Comparison of ENCODE assay signal across 27 mouse cellular contexts in genomic region chr4:53045807-53046206, GRCm38 (mm10). TPM values are rescaled to one million over a fixed set of nuclear protein-coding genes. Genes with fewer than 3 reads are reported as not detected.
A peak's percentile ranks its signal among the peaks of the same experiment; 100 is the strongest.
DNase-seq lines count a peak whose midpoint lies in the region; ATAC-seq and TF ChIP-seq lines count a peak whose summit lies in the region.
"Had no signal": no experiment of that assay in that cellular context is flagged by ENCODE, and none has a peak within 500 bp of the region (broad histone marks: within the 10 kb centered on the region; RNA-seq: fewer than 3 reads in every experiment).

No protein-coding gene starts in this region.

- peaks cover 31% of the 10 kb centered on the region for H3K36me3 ChIP-seq in hindbrain, embryonic 13.5 days
- H3K36me3 ChIP-seq in hindbrain, embryonic 10.5 days, result peaks cover 27% of the 10 kb centered on the region
- H3K36me3 ChIP-seq in neural tube, embryonic 12.5 days, result peaks cover 19% of the 10 kb centered on the region; the same call in 1 of the 2 replicates

- H3K9ac ChIP-seq in hindbrain, embryonic 13.5 days, result no peak overlapping the region
- no peak overlapping the region for H3K9ac ChIP-seq in neural tube, embryonic 12.5 days
- H3K9ac ChIP-seq: embryonic facial prominence, embryonic 13.5 days; forebrain, embryonic 12.5 days; heart, embryonic 15.5 days had no signal

- no peak overlapping the region; the same call in 1 of the 2 replicates for H3K27ac ChIP-seq in hindbrain, embryonic 13.5 days
- H3K27ac ChIP-seq in hindbrain, embryonic 10.5 days, result no peak overlapping the region
- H3K27ac ChIP-seq in neural tube, embryonic 12.5 days, result no peak overlapping the region
- H3K27ac ChIP-seq in gastrocnemius, adult 2 months, result no peak overlapping the region
- H3K27ac ChIP-seq: embryonic facial prominence, embryonic 13.5 days; forebrain, embryonic 12.5 days; heart, adult 2 months; heart, embryonic 15.5 days had no signal

- intact Hi-C loops in left cerebral cortex, postnatal 4 days (cut with DNase I), result no loop called here
- intact Hi-C loops in left cerebral cortex, postnatal 36 days (cut with DNase I), result no loop called here
- intact Hi-C loops in gastrocnemius, adult 2 months (cut with DNase I), result no loop called here

- no peak for DNase-seq in hindbrain, embryonic 10.5 days (ENCODE audit: low spot score)
- DNase-seq in left cerebral cortex, postnatal 4 days, result peak; percentile 3
- no peak for DNase-seq in left cerebral cortex, postnatal 36 days (ENCODE audit: low spot score in 2 of 2)
- DNase-seq in Patski (ENCODE audit: low read depth, low spot score), result no peak
- no peak for DNase-seq in lung, postnatal 36 days
- DNase-seq in gastrocnemius, adult 2 months, result no peak
- DNase-seq: adrenal gland, postnatal 14 days; cerebellum, adult 18-20 months; cerebellum, adult 9-11 months; cerebellum, postnatal 36 days; gastrocnemius, postnatal 14 days; heart, adult 2 months; heart, postnatal 14 days had no signal

- H3K4me3 ChIP-seq in hindbrain, embryonic 13.5 days, result no peak overlapping the region
- H3K4me3 ChIP-seq in hindbrain, embryonic 10.5 days, result no peak overlapping the region
- no peak overlapping the region for H3K4me3 ChIP-seq in neural tube, embryonic 12.5 days
- no peak overlapping the region for H3K4me3 ChIP-seq in gastrocnemius, adult 2 months
- H3K4me3 ChIP-seq: embryonic facial prominence, embryonic 13.5 days; forebrain, embryonic 12.5 days; heart, adult 2 months; heart, embryonic 15.5 days had no signal

- CTCF ChIA-PET in Patski (lab: Charles Lee), result no interaction called here

- ATAC-seq in hindbrain, embryonic 13.5 days (ENCODE audit: low FRiP score), result peak; percentile 41; the same call in 1 of the 2 replicates
- ATAC-seq in Patski, result peak; percentile 17
- ATAC-seq in neural tube, embryonic 12.5 days (ENCODE audit: low FRiP score, low read depth), result peak; percentile 38
- ATAC-seq: activated CD4-positive, CD25-positive, alpha-beta regulatory T cell, adult 4 months; forebrain, embryonic 16.5 days had no signal

- peaks cover 16% of the 10 kb centered on the region for H3K4me1 ChIP-seq in hindbrain, embryonic 13.5 days (replicated peaks)
- H3K4me1 ChIP-seq in hindbrain, embryonic 10.5 days (replicated peaks), result peaks cover 3% of the 10 kb centered on the region; the same call in 1 of the 2 replicates
- H3K4me1 ChIP-seq in neural tube, embryonic 12.5 days, result peaks cover 4% of the 10 kb centered on the region; the same call in 1 of the 2 replicates
- H3K4me1 ChIP-seq: embryonic facial prominence, embryonic 13.5 days; heart, embryonic 15.5 days had no signal

- H3K27me3 ChIP-seq in hindbrain, embryonic 13.5 days, result no peaks in the 10 kb centered on the region
- H3K27me3 ChIP-seq in hindbrain, embryonic 10.5 days (ENCODE audit: insufficient read depth, poor library complexity, severe bottlenecking), result no peaks in the 10 kb centered on the region
- no peaks in the 10 kb centered on the region for H3K27me3 ChIP-seq in Patski
- H3K27me3 ChIP-seq in neural tube, embryonic 12.5 days (replicated peaks), result no peaks in the 10 kb centered on the region
- H3K27me3 ChIP-seq: embryonic facial prominence, embryonic 13.5 days; forebrain, embryonic 12.5 days; heart, embryonic 15.5 days had no signal

- no peaks in the 10 kb centered on the region for H3K9me3 ChIP-seq in hindbrain, embryonic 13.5 days
- H3K9me3 ChIP-seq in hindbrain, embryonic 10.5 days, result no peaks in the 10 kb centered on the region
- no peaks in the 10 kb centered on the region for H3K9me3 ChIP-seq in neural tube, embryonic 12.5 days
- H3K9me3 ChIP-seq: embryonic facial prominence, embryonic 13.5 days; forebrain, embryonic 12.5 days; heart, embryonic 15.5 days had no signal

- H3K4me2 ChIP-seq in hindbrain, embryonic 13.5 days, result no peak overlapping the region
- H3K4me2 ChIP-seq in neural tube, embryonic 12.5 days (replicated peaks), result no peak overlapping the region
- H3K4me2 ChIP-seq: embryonic facial prominence, embryonic 13.5 days; forebrain, embryonic 12.5 days; heart, embryonic 11.5 days; heart, embryonic 15.5 days had no signal

- TF ChIP-seq CTCF in Patski (IDR thresholded peaks at IDR 0.05), result no peak
- no peak for TF ChIP-seq CTCF in gastrocnemius, adult 2 months (IDR thresholded peaks at IDR 0.05)

- in situ Hi-C loops in Patski (cut with MboI; ENCODE audit: low pct_unique_long_range_greater_than_20kb), result no loop called here

- 74% methylated on average over 7 of the region's 7 CpGs for WGBS in hindbrain, embryonic 13.5 days
- WGBS in hindbrain, embryonic 10.5 days, result 81% methylated on average over 7 of the region's 7 CpGs
- WGBS in neural tube, embryonic 12.5 days, result 77% methylated on average over 7 of the region's 7 CpGs

- POLR2A ChIA-PET in Patski (lab: Charles Lee), result no interaction called here

RNA-seq across cellular contexts. Expression of gene Nipsnap3b, which starts 34.1 kb away (rescaled TPM):
- 172 and 173 TPM in 2 replicates for polyA plus RNA-seq in hindbrain, embryonic 13.5 days (2015; fragmentation: Nextera tagmentation; extraction: Ambion mirVana)
- polyA plus RNA-seq in hindbrain, embryonic 10.5 days (2016; fragmentation: Nextera tagmentation; extraction: Ambion mirVana), result 100.0 and 114 TPM in 2 replicates
- total RNA-seq in left cerebral cortex, postnatal 4 days (2021), result 10 to 100 TPM; 50.5 to 50.6 TPM
- total RNA-seq in left cerebral cortex, postnatal 36 days (2021), result 10 to 100 TPM; 12.1 to 14.1 TPM
- 30.7 TPM for polyA plus RNA-seq in Patski (2021)
- 137 and 138 TPM in 2 replicates for polyA plus RNA-seq in neural tube, embryonic 12.5 days (2016; fragmentation: Nextera tagmentation; extraction: Ambion mirVana)
- total RNA-seq in gastrocnemius, adult 2 months (2021), result 1 to 10 TPM; 1.1 to 1.7 TPM

RNA-seq across cellular contexts. Expression of gene Nipsnap3a, which starts 56.7 kb away (rescaled TPM):
- polyA plus RNA-seq in hindbrain, embryonic 13.5 days (2015; fragmentation: Nextera tagmentation; extraction: Ambion mirVana), result not detected in 2 replicates
- not detected in 2 replicates for polyA plus RNA-seq in hindbrain, embryonic 10.5 days (2016; fragmentation: Nextera tagmentation; extraction: Ambion mirVana)
- not detected for total RNA-seq in left cerebral cortex, postnatal 4 days (2021)
- total RNA-seq in left cerebral cortex, postnatal 36 days (2021), result not detected
- not detected for polyA plus RNA-seq in Patski (2021)
- not detected in 2 replicates for polyA plus RNA-seq in neural tube, embryonic 12.5 days (2016; fragmentation: Nextera tagmentation; extraction: Ambion mirVana)
- total RNA-seq in gastrocnemius, adult 2 months (2021), result not detected
- total RNA-seq: adrenal gland, adult 18-20 months; adrenal gland, postnatal 14 days; gastrocnemius, postnatal 14 days; heart, adult 2 months; heart, postnatal 14 days; hematopoietic stem cell, adult 5-6 weeks; MEL had no signal
- polyA plus RNA-seq: activated CD4-positive, CD25-positive, alpha-beta regulatory T cell, adult 4 months; C2C12; embryonic facial prominence, embryonic 13.5 days; forebrain, embryonic 12.5 days; forebrain, embryonic 16.5 days; frontal cortex, adult 2 months; gonadal fat pad, adult 2 months; heart, adult 2 months; heart, embryonic 11.5 days; heart, embryonic 15.5 days had no signal
